Mouse (Mus musculus) left cerebral cortex, postnatal 36 days (tissue): Measurements from ENCODE around the gene Sstr2. TPM values are rescaled to one million over a fixed set of nuclear protein-coding genes. Genes with fewer than 3 reads are reported as not detected.

Experiments used
- total RNA-seq, 2 experiments: library from RNA; stranded (reverse); gene quantifications; 2 replicates each; pipeline ENCODE4 v1.2.3; 2021

Gene Sstr2
- total RNA-seq, 2 experiments from 2014 or later, result 30.0 to 35.0 TPM

Other genes with a start within 250 kb of the Sstr2 start
- 10 to 100 TPM; 42.8 to 47.8 TPM for gene Cog1, start 29.8 kb downstream of the Sstr2 start, total RNA-seq
- 10 to 100 TPM; 13.6 to 15.9 TPM for gene Slc39a11, start 30.7 kb downstream of the Sstr2 start, total RNA-seq
- 10 to 100 TPM; 28.3 to 31.6 TPM for gene Fam104a, start 64.8 kb downstream of the Sstr2 start, total RNA-seq
- 10 to 100 TPM; 11.5 to 14.9 TPM for gene D11Wsu47e, start 65.1 kb downstream of the Sstr2 start, total RNA-seq
- not detected for gene Cpsf4l, start 90.7 kb downstream of the Sstr2 start, total RNA-seq
- gene Cdc42ep4, start 132.5 kb downstream of the Sstr2 start, total RNA-seq, result 10 to 100 TPM; 21.9 to 29.8 TPM